Mouse (Mus musculus): ENCODE data around the gene Cox5a.

The Cox5a gene

GRCm38 (mm10) chr9:57525516-57525915 lies 4.4 kb downstream of the Cox5a start:
- DNase-seq (ENCODE audit: low spot score in 2 of 2): no peak

GRCm38 (mm10) chr9:57526435-57526834 lies 5.4 kb downstream of the Cox5a start:
- DNase-seq (ENCODE audit: low spot score in 2 of 2): no peak

GRCm38 (mm10) chr9:57531946-57532345 lies 10.9 kb downstream of the Cox5a start:
- DNase-seq (ENCODE audit: low spot score in 2 of 2): no peak

- DNase-seq (ENCODE audit: low spot score in 2 of 2): no peak
Measured at GRCm38 (mm10) chr9:57536362-57536761, 15.3 kb downstream of the Cox5a start.

GRCm38 (mm10) chr9:57537044-57537727 lies 16.1 kb downstream of the Cox5a start, which contains the start of gene Fam219b:
Fam219b (plus strand) TSS chr9:57537528.
- DNase-seq (ENCODE audit: low spot score in 2 of 2): peak; percentile 71 to 81

- DNase-seq (ENCODE audit: low spot score in 2 of 2): no peak
Measured at GRCm38 (mm10) chr9:57537728-57538181, 16.7 kb downstream of the Cox5a start.

- DNase-seq (ENCODE audit: low spot score in 2 of 2): no peak
Measured at GRCm38 (mm10) chr9:57539550-57539949, 18.5 kb downstream of the Cox5a start.

GRCm38 (mm10) chr9:57541312-57541711 lies 20.2 kb downstream of the Cox5a start:
- peak in 1 of 2 experiments; percentile 30 for DNase-seq (ENCODE audit: low spot score in 2 of 2)

- DNase-seq (ENCODE audit: low spot score in 2 of 2): no peak
Measured at GRCm38 (mm10) chr9:57543951-57544350, 22.9 kb downstream of the Cox5a start.

GRCm38 (mm10) chr9:57547287-57547686 lies 26.2 kb downstream of the Cox5a start:
- no peak for DNase-seq (ENCODE audit: low spot score in 2 of 2)

- DNase-seq (ENCODE audit: low spot score in 2 of 2): no peak
Measured at GRCm38 (mm10) chr9:57547869-57548268, 26.8 kb downstream of the Cox5a start.

GRCm38 (mm10) chr9:57549186-57549585 lies 28.1 kb downstream of the Cox5a start:
- DNase-seq (ENCODE audit: low spot score in 2 of 2): no peak

- no peak for DNase-seq (ENCODE audit: low spot score in 2 of 2)
Measured at GRCm38 (mm10) chr9:57550126-57550862, 29.2 kb downstream of the Cox5a start.

- DNase-seq (ENCODE audit: low spot score in 2 of 2): peak; percentile 23 to 44
Measured at GRCm38 (mm10) chr9:57552139-57552887, 31.2 kb downstream of the Cox5a start, which contains the start of gene Mpi. Mpi (minus strand) TSS chr9:57552763.

- no peak for DNase-seq (ENCODE audit: low spot score in 2 of 2)
Measured at GRCm38 (mm10) chr9:57553119-57553518, 32.0 kb downstream of the Cox5a start.

GRCm38 (mm10) chr9:57554753-57555152 lies 33.7 kb downstream of the Cox5a start:
- no peak for DNase-seq (ENCODE audit: low spot score in 2 of 2)

- no peak for DNase-seq (ENCODE audit: low spot score in 2 of 2)
Measured at GRCm38 (mm10) chr9:57557215-57557614, 36.1 kb downstream of the Cox5a start.

GRCm38 (mm10) chr9:57558625-57559024 lies 37.6 kb downstream of the Cox5a start:
- no peak for DNase-seq (ENCODE audit: low spot score in 2 of 2)

- DNase-seq (ENCODE audit: low spot score in 2 of 2): no peak
Measured at GRCm38 (mm10) chr9:57559568-57559967, 38.5 kb downstream of the Cox5a start.

GRCm38 (mm10) chr9:57560263-57560662 lies 39.2 kb downstream of the Cox5a start:
- DNase-seq (ENCODE audit: low spot score in 2 of 2): no peak

GRCm38 (mm10) chr9:57560861-57561710 lies 40.0 kb downstream of the Cox5a start, which contains the start of gene Scamp2:
Scamp2 (plus strand) TSS chr9:57560943.
- DNase-seq (ENCODE audit: low spot score in 2 of 2): peak; percentile 83 to 84
